Mouse (Mus musculus) lung, adult 2 months (tissue): Measurements from ENCODE around the gene Fat4.

Experiments
- CTCF ChIP-seq: fragments of 200-500 bp; IDR thresholded peaks from 2 replicates; pipeline ENCODE4 v1.5.1; 2011; ENCODE audit warnings: mild to moderate bottlenecking, low read length, control low read depth; ENCODE audit not compliant: insufficient read depth
- POLR2A ChIP-seq: fragments of 200-500 bp; IDR thresholded peaks from 2 replicates; pipeline ENCODE4 v1.6.1; 2011; ENCODE audit warnings: low read depth, mild to moderate bottlenecking, control low read depth, low read length, borderline replicate concordance; ENCODE audit errors: extremely low read depth

GRCm38 (mm10) chr3:38947706-38948105 is 61.0 kb downstream of the Fat4 start:
- TF ChIP-seq CTCF (no peak), POLR2A (no peak)
